Mouse (Mus musculus): ENCODE data around the gene Vmn1r45.
"Not testable (repeated sequence)": the region's sequence is repeated elsewhere in the genome, so short reads cannot be mapped to it uniquely, and the experiment has no call there.

Gene Vmn1r45

DNA sequence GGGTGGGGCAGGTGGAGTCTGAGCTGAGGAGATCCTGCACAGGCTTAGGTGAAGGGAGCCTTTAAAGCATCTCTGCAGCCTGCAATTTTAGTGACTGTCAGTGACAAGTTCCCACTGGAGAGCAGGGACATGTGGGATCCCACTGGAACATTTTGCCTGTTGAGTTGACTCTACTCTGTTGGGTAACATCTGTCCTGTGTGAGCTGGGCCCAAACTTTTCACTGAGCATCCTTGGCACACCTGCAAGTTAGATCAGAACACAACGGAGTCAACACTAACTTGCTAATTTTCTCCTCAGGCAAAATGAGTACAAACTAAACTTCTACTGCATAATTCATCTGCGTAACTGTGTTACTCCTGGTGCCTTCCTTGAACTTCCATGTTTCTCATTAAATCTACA, at the start of gene Vmn1r45:
TSS of gene Vmn1r45 (minus strand) at position 101 of the 400 bp plus-strand sequence.
- not testable (repeated sequence) for DNase-seq (ENCODE audit: low read depth)

DNA sequence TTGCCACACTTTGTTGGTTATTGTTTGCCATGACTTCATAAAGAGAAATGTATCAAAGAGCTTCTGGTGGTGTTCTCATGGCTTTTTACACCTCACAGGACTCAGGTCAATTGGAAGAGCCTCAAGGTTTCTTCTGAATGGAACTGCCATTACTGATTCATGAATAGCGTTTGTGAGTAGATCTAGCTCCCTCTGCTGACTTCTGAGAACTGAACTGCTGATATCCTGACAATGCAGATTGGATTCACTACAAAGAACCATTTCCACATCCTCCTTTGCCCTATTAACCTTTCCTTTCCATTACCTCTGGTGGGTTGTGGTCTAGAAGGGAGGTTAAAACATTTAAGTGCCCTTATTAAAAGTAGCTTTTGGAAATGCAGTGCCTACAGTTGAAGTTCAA, 45.6 kb upstream of the Vmn1r45 start:
- peak; percentile 66 for DNase-seq (ENCODE audit: low read depth)

DNA sequence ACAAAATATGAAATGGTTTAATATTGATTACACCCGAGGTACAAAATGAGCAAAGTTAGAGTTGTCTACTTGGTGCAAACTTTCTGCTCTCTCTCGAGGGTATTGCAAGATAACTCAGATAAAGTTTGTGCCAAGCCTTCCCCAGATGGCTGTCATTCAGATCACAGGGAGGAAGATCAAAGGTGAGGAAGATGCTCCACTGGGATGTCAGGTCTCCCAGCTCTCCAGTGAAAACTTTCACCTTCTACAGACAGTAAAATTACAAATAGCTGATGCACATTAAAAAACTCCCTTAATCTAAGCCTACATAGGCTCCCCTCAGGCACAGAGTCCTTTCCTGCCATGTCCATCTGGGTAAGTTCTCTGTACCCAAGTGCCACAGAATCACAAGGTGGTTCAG, 28.6 kb upstream of the Vmn1r45 start, which contains the start of gene Vmn1r46:
TSS of gene Vmn1r46 (plus strand) at position 301 of the 400 bp plus-strand sequence.
- no peak for DNase-seq (ENCODE audit: low read depth)

DNA sequence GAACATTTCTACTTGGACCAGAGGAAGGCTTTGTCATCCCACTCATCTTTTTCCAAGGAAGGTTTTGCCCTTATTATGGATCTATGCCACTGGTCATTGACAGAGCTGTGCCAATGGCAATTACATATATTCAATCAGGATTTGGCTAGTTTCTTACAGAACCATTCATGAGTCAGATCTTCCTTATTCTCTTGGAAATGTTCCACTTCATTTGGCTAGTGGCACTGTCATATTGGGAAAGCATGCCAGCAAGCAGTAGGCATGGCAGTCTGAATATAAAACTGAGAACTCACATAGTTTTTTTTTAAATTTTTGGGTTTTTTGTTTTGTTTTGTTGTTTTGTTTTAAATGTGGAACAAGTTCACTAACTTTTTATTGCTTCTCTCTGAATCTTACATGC, 25.9 kb upstream of the Vmn1r45 start:
- peak; percentile 43 for DNase-seq (ENCODE audit: low read depth)

DNA sequence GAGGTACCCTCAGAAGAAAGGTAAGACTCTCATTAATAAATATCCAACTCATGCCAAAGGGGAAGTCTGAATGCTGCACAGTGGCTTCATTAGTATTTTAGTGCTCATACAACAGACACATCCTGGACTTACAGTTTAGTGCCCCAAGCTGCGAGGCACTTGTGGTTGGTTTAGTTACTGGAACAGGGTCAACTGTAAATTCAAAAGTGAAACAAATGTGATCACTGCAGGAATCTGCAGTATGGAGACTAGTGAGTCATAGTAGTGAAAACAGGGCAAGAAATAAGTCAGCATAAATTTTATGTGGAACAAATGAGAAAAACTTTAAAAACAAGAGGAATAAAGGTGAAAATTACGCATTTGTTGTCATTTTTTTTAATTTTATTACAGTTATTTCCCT, 13.2 kb upstream of the Vmn1r45 start:
- peak; percentile 68 for DNase-seq (ENCODE audit: low read depth)

DNA sequence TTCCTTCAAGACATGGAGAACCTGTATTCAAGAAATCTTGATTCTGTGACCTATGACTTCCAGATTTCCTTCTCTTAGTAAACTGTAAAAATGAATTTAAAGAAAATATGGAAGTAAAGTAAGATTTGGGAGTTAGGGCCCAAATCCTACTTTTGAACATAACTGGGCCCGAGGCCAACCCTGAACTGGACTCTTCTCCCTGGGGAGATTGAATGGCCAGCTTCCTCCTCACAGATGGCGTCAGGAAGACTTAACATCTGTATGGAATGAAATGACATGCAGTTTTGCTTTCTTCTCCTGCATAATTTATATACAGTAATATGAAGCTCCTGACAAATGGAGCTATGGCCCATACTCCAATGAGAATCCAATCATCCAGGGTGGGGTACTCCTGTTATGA, 528 bp upstream of the Vmn1r45 start:
- DNase-seq (ENCODE audit: low read depth): peak; percentile 72

DNA sequence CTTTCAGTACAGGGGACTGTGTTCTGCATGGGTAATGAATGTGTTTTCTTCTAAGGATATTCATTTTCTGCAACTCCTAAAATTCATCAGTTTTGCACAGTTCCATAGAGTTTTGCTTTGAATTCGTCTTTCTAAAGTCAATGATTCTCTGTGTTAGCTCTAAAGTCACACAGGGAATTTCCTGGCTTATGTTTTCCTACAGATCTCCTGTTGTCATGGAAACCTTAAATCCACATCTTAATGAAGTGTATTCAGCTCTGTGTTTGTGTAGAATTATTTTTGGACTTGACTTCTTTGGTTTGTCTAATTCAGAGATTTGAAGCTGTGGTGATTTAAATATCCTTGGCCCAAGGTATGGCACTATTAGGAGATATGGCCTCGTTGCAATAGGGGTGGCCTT, 56.6 kb downstream of the Vmn1r45 start:
- no peak for DNase-seq (ENCODE audit: low read depth)

DNA sequence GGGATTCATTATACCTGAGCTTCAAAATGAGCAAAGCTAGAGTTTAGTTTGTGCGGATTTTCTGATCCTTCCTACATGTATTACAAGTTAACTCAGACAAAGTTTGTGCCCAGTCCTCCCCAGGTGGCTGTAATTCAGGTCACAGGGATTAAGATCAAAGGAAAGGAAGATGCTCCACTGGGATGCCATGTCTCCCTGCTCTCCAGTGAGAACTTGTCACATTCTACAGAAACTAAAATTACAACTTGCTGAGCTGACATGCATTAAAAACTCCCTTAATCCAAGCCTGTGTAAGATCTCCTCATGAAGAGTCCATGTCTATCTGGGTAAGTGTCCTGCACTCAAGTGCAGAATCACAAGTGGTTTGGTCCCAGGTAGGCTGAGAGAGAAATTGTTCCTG, 57.0 kb downstream of the Vmn1r45 start, which contains the start of gene Vmn1r44:
TSS of gene Vmn1r44 (plus strand) at position 301 of the 400 bp plus-strand sequence.
- no peak for DNase-seq (ENCODE audit: low read depth)

Measured in NIH3T3 (cell line).